Mouse (Mus musculus) embryonic fibroblast, embryonic 13.5 days (primary cell): Measurements from ENCODE around the gene Arhgap31.

Experiments used
- CTCF ChIP-seq: IDR thresholded peaks from 2 replicates; pipeline ENCODE4 v1.5.1; 2011; ENCODE audit warnings: mild to moderate bottlenecking, control low read depth, low read length, moderate library complexity, borderline replicate concordance; ENCODE audit not compliant: insufficient read depth
- POLR2A ChIP-seq: IDR thresholded peaks from 2 replicates; pipeline ENCODE4 v1.6.1; 2011; ENCODE audit warnings: low read depth, mild to moderate bottlenecking, control low read depth, low read length, moderate library complexity

- TF ChIP-seq CTCF: no peak
- TF ChIP-seq POLR2A: no peak
Measured at GRCm38 (mm10) chr16:38688531-38689264, 24.4 kb downstream of the Arhgap31 start.
